Mouse (Mus musculus): Measurements from ENCODE around the gene Zfp503. TPM values are rescaled to one million over a fixed set of nuclear protein-coding genes. Genes with fewer than 3 reads are reported as not detected.

Zfp503 gene
- polyA plus RNA-seq (2015; fragmentation: Nextera tagmentation; extraction: Ambion mirVana): 34.2 and 41.4 TPM in 2 replicates

- Histone ChIP-seq H3K36me3 (ENCODE audit: insufficient read depth, low read length) (peaks cover 11% of the 10 kb centered on the region), H3K4me2 (ENCODE audit: low read length) (peak within 1 kb of the TSS; percentile 65), H3K4me3 (replicated peaks; ENCODE audit: low read depth, low read length) (peak within 1 kb of the TSS; percentile 67), H3K9ac (ENCODE audit: low read depth, low read length) (peak within 1 kb of the TSS; percentile 80), H3K27ac (peak within 1 kb of the TSS; percentile 99), H3K9me3 (replicated peaks; ENCODE audit: low read length) (no peaks in the 10 kb centered on the region), H3K27me3 (ENCODE audit: insufficient read depth, low read length) (no peaks in the 10 kb centered on the region), H3K4me1 (replicated peaks; ENCODE audit: insufficient read depth, low read length) (peaks cover 9% of the 10 kb centered on the region; the same call in 1 of the 2 replicates)
- ATAC-seq (replicated peaks; ENCODE audit: low FRiP score, low read depth): peak; percentile 53
- 0% methylated on average over 29 of the region's 37 CpGs for WGBS
- peak; percentile 62 for TF ChIP-seq CTCF (IDR thresholded peaks at IDR 0.05; ENCODE audit: low read depth)
- peak; percentile 96 for DNase-seq (ENCODE audit: low spot score)
Observed at GRCm38 (mm10) chr14:21989291-21989913, at the start of gene Zfp503. Zfp503 (minus strand) TSS chr14:21989601.

GRCm38 (mm10) chr14:22037498-22038131, 48.2 kb upstream of the Zfp503 start:
- ATAC-seq (replicated peaks; ENCODE audit: low FRiP score, low read depth): no peak
- Histone ChIP-seq H3K9me3 (replicated peaks; ENCODE audit: low read length) (no peaks in the 10 kb centered on the region), H3K4me1 (replicated peaks; ENCODE audit: insufficient read depth, low read length) (no peaks in the 10 kb centered on the region), H3K27me3 (ENCODE audit: insufficient read depth, low read length) (no peaks in the 10 kb centered on the region), H3K9ac (ENCODE audit: low read depth, low read length) (no peak overlapping the region), H3K27ac (no peak overlapping the region), H3K4me2 (ENCODE audit: low read length) (no peak overlapping the region), H3K36me3 (ENCODE audit: insufficient read depth, low read length) (no peaks in the 10 kb centered on the region), H3K4me3 (replicated peaks; ENCODE audit: low read depth, low read length) (no peak overlapping the region)
- TF ChIP-seq CTCF (IDR thresholded peaks at IDR 0.05; ENCODE audit: low read depth): no peak
- DNase-seq (ENCODE audit: low spot score): no peak
- 64% methylated on average over 16 of the region's 16 CpGs for WGBS

- no peak for ATAC-seq (replicated peaks; ENCODE audit: low FRiP score, low read depth)
- no peaks in the 10 kb centered on the region for H3K9me3 ChIP-seq (replicated peaks; ENCODE audit: low read length)
- 83% methylated on average over 12 of the region's 12 CpGs for WGBS
Observed at GRCm38 (mm10) chr14:22036802-22037497, 47.5 kb upstream of the Zfp503 start.

GRCm38 (mm10) chr14:22036338-22036737, 46.9 kb upstream of the Zfp503 start:
- ATAC-seq (replicated peaks; ENCODE audit: low FRiP score, low read depth): no peak
- no peaks in the 10 kb centered on the region for H3K27me3 ChIP-seq (ENCODE audit: insufficient read depth, low read length)
- H3K4me3 ChIP-seq (replicated peaks; ENCODE audit: low read depth, low read length): no peak overlapping the region
- no peak for DNase-seq (ENCODE audit: low spot score)
- H3K9ac ChIP-seq (ENCODE audit: low read depth, low read length): no peak overlapping the region
- no peak for TF ChIP-seq CTCF (IDR thresholded peaks at IDR 0.05; ENCODE audit: low read depth)
- no peaks in the 10 kb centered on the region for H3K9me3 ChIP-seq (replicated peaks; ENCODE audit: low read length)
- 59% methylated on average over 6 of the region's 6 CpGs for WGBS
- no peak overlapping the region for H3K4me2 ChIP-seq (ENCODE audit: low read length)
- no peaks in the 10 kb centered on the region for H3K36me3 ChIP-seq (ENCODE audit: insufficient read depth, low read length)
- no peaks in the 10 kb centered on the region for H3K4me1 ChIP-seq (replicated peaks; ENCODE audit: insufficient read depth, low read length)
- H3K27ac ChIP-seq: no peak overlapping the region

More at GRCm38 (mm10) chr14:22036802-22037497, 47.5 kb upstream of the Zfp503 start:
- TF ChIP-seq CTCF (IDR thresholded peaks at IDR 0.05; ENCODE audit: low read depth): no peak
- Histone ChIP-seq H3K4me1 (replicated peaks; ENCODE audit: insufficient read depth, low read length) (no peaks in the 10 kb centered on the region), H3K4me3 (replicated peaks; ENCODE audit: low read depth, low read length) (no peak overlapping the region), H3K27me3 (ENCODE audit: insufficient read depth, low read length) (no peaks in the 10 kb centered on the region), H3K4me2 (ENCODE audit: low read length) (no peak overlapping the region), H3K36me3 (ENCODE audit: insufficient read depth, low read length) (no peaks in the 10 kb centered on the region), H3K27ac (no peak overlapping the region), H3K9ac (ENCODE audit: low read depth, low read length) (no peak overlapping the region)
- no peak for DNase-seq (ENCODE audit: low spot score)

GRCm38 (mm10) chr14:22035900-22036299, 46.5 kb upstream of the Zfp503 start:
- Histone ChIP-seq H3K9ac (ENCODE audit: low read depth, low read length) (no peak overlapping the region), H3K27me3 (ENCODE audit: insufficient read depth, low read length) (no peaks in the 10 kb centered on the region), H3K36me3 (ENCODE audit: insufficient read depth, low read length) (no peaks in the 10 kb centered on the region), H3K4me1 (replicated peaks; ENCODE audit: insufficient read depth, low read length) (no peaks in the 10 kb centered on the region), H3K27ac (no peak overlapping the region), H3K4me2 (ENCODE audit: low read length) (no peak overlapping the region), H3K9me3 (replicated peaks; ENCODE audit: low read length) (no peaks in the 10 kb centered on the region), H3K4me3 (replicated peaks; ENCODE audit: low read depth, low read length) (no peak overlapping the region)
- ATAC-seq (replicated peaks; ENCODE audit: low FRiP score, low read depth) (no peak; the same call in 1 of the 2 replicates), DNase-seq (ENCODE audit: low spot score) (no peak)
- no peak for TF ChIP-seq CTCF (IDR thresholded peaks at IDR 0.05; ENCODE audit: low read depth)
- 53% methylated on average over 3 of the region's 3 CpGs for WGBS

- Histone ChIP-seq H3K27me3 (ENCODE audit: insufficient read depth, low read length) (no peaks in the 10 kb centered on the region), H3K36me3 (ENCODE audit: insufficient read depth, low read length) (no peaks in the 10 kb centered on the region), H3K4me1 (replicated peaks; ENCODE audit: insufficient read depth, low read length) (peaks cover 5% of the 10 kb centered on the region; the same call in 1 of the 2 replicates), H3K4me3 (replicated peaks; ENCODE audit: low read depth, low read length) (no peak overlapping the region), H3K9me3 (replicated peaks; ENCODE audit: low read length) (no peaks in the 10 kb centered on the region), H3K9ac (ENCODE audit: low read depth, low read length) (no peak overlapping the region), H3K4me2 (ENCODE audit: low read length) (no peak overlapping the region), H3K27ac (no peak overlapping the region)
- no peak for TF ChIP-seq CTCF (IDR thresholded peaks at IDR 0.05; ENCODE audit: low read depth)
- WGBS: 83% methylated on average over 4 of the region's 4 CpGs
- ATAC-seq (replicated peaks; ENCODE audit: low FRiP score, low read depth) (no peak), DNase-seq (ENCODE audit: low spot score) (no peak)
Observed at GRCm38 (mm10) chr14:22023533-22023932, 34.1 kb upstream of the Zfp503 start.

Measured in kidney, postnatal 0 days (tissue).